Mouse (Mus musculus): Measurements from ENCODE around the gene Ddx19a. TPM values are rescaled to one million over a fixed set of nuclear protein-coding genes. Genes with fewer than 3 reads are reported as not detected.

The Ddx19a gene
- 23.8 TPM in 2 replicates for polyA plus RNA-seq (2012; rRNA removed)

- H3K4me3 ChIP-seq (ENCODE audit: insufficient read depth, low read length) = peak within 1 kb of the TSS; percentile 71
- 0 out of 2 replicates have a peak, but pooled peaks cover 1% of the 10 kb centered on the region for H3K4me1 ChIP-seq (ENCODE audit: control insufficient read depth, insufficient read depth, low read length)
- H3K27ac ChIP-seq (ENCODE audit: insufficient read depth, low read length) = peak within 1 kb of the TSS; percentile 66
- peak; percentile 61; the same call in 1 of the 2 replicates for TF ChIP-seq POLR2A (IDR thresholded peaks at IDR 0.05; ENCODE audit: extremely low read depth, insufficient read depth, low read length)
- TF ChIP-seq CTCF (IDR thresholded peaks at IDR 0.05; ENCODE audit: extremely low read depth, insufficient read depth, low read length) = no peak
Observed at GRCm38 (mm10) chr8:110997547-110998531, at the start of gene Ddx19a. Gene Ddx19a (minus strand): TSS chr8:110997800.

GRCm38 (mm10) chr8:111044003-111044734, 46.6 kb upstream of the Ddx19a start:
- Histone ChIP-seq H3K27ac (ENCODE audit: insufficient read depth, low read length) (no peak overlapping the region), H3K4me3 (ENCODE audit: insufficient read depth, low read length) (no peak overlapping the region), H3K4me1 (ENCODE audit: control insufficient read depth, insufficient read depth, low read length) (no peaks in the 10 kb centered on the region)
- TF ChIP-seq CTCF (IDR thresholded peaks at IDR 0.05; ENCODE audit: extremely low read depth, insufficient read depth, low read length) = 0 out of 2 replicates have a peak, but pooled peaks have one; percentile 21
- no peak for TF ChIP-seq POLR2A (IDR thresholded peaks at IDR 0.05; ENCODE audit: extremely low read depth, insufficient read depth, low read length)

- H3K4me3 ChIP-seq (ENCODE audit: insufficient read depth, low read length) = no peak overlapping the region
- H3K27ac ChIP-seq (ENCODE audit: insufficient read depth, low read length) = no peak overlapping the region
- TF ChIP-seq POLR2A (IDR thresholded peaks at IDR 0.05; ENCODE audit: extremely low read depth, insufficient read depth, low read length) (no peak), CTCF (IDR thresholded peaks at IDR 0.05; ENCODE audit: extremely low read depth, insufficient read depth, low read length) (no peak)
- no peaks in the 10 kb centered on the region for H3K4me1 ChIP-seq (ENCODE audit: control insufficient read depth, insufficient read depth, low read length)
Observed at GRCm38 (mm10) chr8:111042546-111042945, 44.9 kb upstream of the Ddx19a start.

GRCm38 (mm10) chr8:111036591-111036990, 39.0 kb upstream of the Ddx19a start:
- Histone ChIP-seq H3K4me1 (ENCODE audit: control insufficient read depth, insufficient read depth, low read length) (peaks cover 4% of the 10 kb centered on the region; the same call in 1 of the 2 replicates), H3K27ac (ENCODE audit: insufficient read depth, low read length) (no peak overlapping the region), H3K4me3 (ENCODE audit: insufficient read depth, low read length) (no peak overlapping the region)
- TF ChIP-seq POLR2A (IDR thresholded peaks at IDR 0.05; ENCODE audit: extremely low read depth, insufficient read depth, low read length) (no peak), CTCF (IDR thresholded peaks at IDR 0.05; ENCODE audit: extremely low read depth, insufficient read depth, low read length) (no peak)

- peaks cover 4% of the 10 kb centered on the region; the same call in 1 of the 2 replicates for H3K4me1 ChIP-seq (ENCODE audit: control insufficient read depth, insufficient read depth, low read length)
- H3K4me3 ChIP-seq (ENCODE audit: insufficient read depth, low read length) = peak overlapping the region; percentile 63
- no peak for TF ChIP-seq POLR2A (IDR thresholded peaks at IDR 0.05; ENCODE audit: extremely low read depth, insufficient read depth, low read length)
- no peak for TF ChIP-seq CTCF (IDR thresholded peaks at IDR 0.05; ENCODE audit: extremely low read depth, insufficient read depth, low read length)
- peak overlapping the region; percentile 30; the same call in 1 of the 2 replicates for H3K27ac ChIP-seq (ENCODE audit: insufficient read depth, low read length)
Observed at GRCm38 (mm10) chr8:111034276-111034675, 36.7 kb upstream of the Ddx19a start.

- peaks cover 4% of the 10 kb centered on the region; the same call in 1 of the 2 replicates for H3K4me1 ChIP-seq (ENCODE audit: control insufficient read depth, insufficient read depth, low read length)
- TF ChIP-seq CTCF (IDR thresholded peaks at IDR 0.05; ENCODE audit: extremely low read depth, insufficient read depth, low read length) (no peak), POLR2A (IDR thresholded peaks at IDR 0.05; ENCODE audit: extremely low read depth, insufficient read depth, low read length) (peak; percentile 85)
- H3K4me3 ChIP-seq (ENCODE audit: insufficient read depth, low read length) = peak overlapping the region; percentile 63
- H3K27ac ChIP-seq (ENCODE audit: insufficient read depth, low read length) = peak overlapping the region; percentile 30
Observed at GRCm38 (mm10) chr8:111033482-111034215, 36.0 kb upstream of the Ddx19a start.

- peaks cover 4% of the 10 kb centered on the region; the same call in 1 of the 2 replicates for H3K4me1 ChIP-seq (ENCODE audit: control insufficient read depth, insufficient read depth, low read length)
- TF ChIP-seq CTCF (IDR thresholded peaks at IDR 0.05; ENCODE audit: extremely low read depth, insufficient read depth, low read length) = no peak
- no peak for TF ChIP-seq POLR2A (IDR thresholded peaks at IDR 0.05; ENCODE audit: extremely low read depth, insufficient read depth, low read length)
- peak within 1 kb of the TSS; percentile 63 for H3K4me3 ChIP-seq (ENCODE audit: insufficient read depth, low read length)
- peak within 1 kb of the TSS; percentile 30 for H3K27ac ChIP-seq (ENCODE audit: insufficient read depth, low read length)
Observed at GRCm38 (mm10) chr8:111032916-111033315, 35.3 kb upstream of the Ddx19a start, which contains the start of gene Aars. Gene Aars (plus strand): TSS chr8:111033144.

- no peak within 1 kb of the TSS for H3K27ac ChIP-seq (ENCODE audit: insufficient read depth, low read length)
- H3K4me1 ChIP-seq (ENCODE audit: control insufficient read depth, insufficient read depth, low read length) = peaks cover 4% of the 10 kb centered on the region; the same call in 1 of the 2 replicates
- TF ChIP-seq POLR2A (IDR thresholded peaks at IDR 0.05; ENCODE audit: extremely low read depth, insufficient read depth, low read length) (no peak), CTCF (IDR thresholded peaks at IDR 0.05; ENCODE audit: extremely low read depth, insufficient read depth, low read length) (no peak)
- no peak within 1 kb of the TSS for H3K4me3 ChIP-seq (ENCODE audit: insufficient read depth, low read length)
Observed at GRCm38 (mm10) chr8:111031572-111031971, 34.0 kb upstream of the Ddx19a start, which contains the start of gene Ddx19b. Gene Ddx19b (minus strand): TSS chr8:111031751.
